Mouse (Mus musculus) neural tube, embryonic 15.5 days (tissue): ENCODE data around the gene Slc38a11. TPM values are rescaled to one million over a fixed set of nuclear protein-coding genes. Genes with fewer than 3 reads are reported as not detected.

Source experiments
- ATAC-seq: fragments of 200-750 bp; cut with Nextera tagmentation; 2 replicates; pipeline ENCODE4 v1.8.0; 2017; ENCODE audit warnings: mild to moderate bottlenecking, moderate TSS enrichment, moderate library complexity; ENCODE audit not compliant: low FRiP score
- H3K27ac ChIP-seq: fragments of 300-500 bp; sonication (generic); replicated peaks from 2 replicates; pipeline ENCODE4 v1.5.1; 2015; ENCODE audit warnings: mild to moderate bottlenecking, inconsistent platforms
- H3K27me3 ChIP-seq: fragments of 300-500 bp; sonication (generic); replicated peaks from 2 replicates; pipeline ENCODE4 v1.6.1; 2015; ENCODE audit warnings: inconsistent platforms
- H3K36me3 ChIP-seq: fragments of 300-500 bp; sonication (generic); 2 replicates; pipeline ENCODE4 v1.6.1; 2015; ENCODE audit warnings: inconsistent platforms
- H3K4me1 ChIP-seq: fragments of 300-500 bp; sonication (generic); 2 replicates; pipeline ENCODE4 v1.6.1; 2015; ENCODE audit warnings: inconsistent platforms
- H3K4me2 ChIP-seq: fragments of 300-500 bp; sonication (generic); 2 replicates; pipeline ENCODE4 v1.6.1; 2015; ENCODE audit warnings: inconsistent platforms, mild to moderate bottlenecking, moderate library complexity
- H3K4me3 ChIP-seq: fragments of 300-500 bp; sonication (generic); replicated peaks from 2 replicates; pipeline ENCODE4 v1.5.1; 2015; ENCODE audit warnings: mild to moderate bottlenecking, inconsistent platforms
- H3K9ac ChIP-seq: fragments of 300-500 bp; sonication (generic); replicated peaks from 2 replicates; pipeline ENCODE4 v1.6.1; 2015; ENCODE audit warnings: mild to moderate bottlenecking, inconsistent platforms
- H3K9me3 ChIP-seq: fragments of 300-500 bp; sonication (generic); replicated peaks from 2 replicates; pipeline ENCODE4 v1.6.1; 2016; ENCODE audit warnings: inconsistent platforms
- WGBS: fragments of 180-500 bp; shearing (Covaris S2); methylation state at CpG from one replicate; pipeline ENCODE4 v1.1.7; 2015; ENCODE audit warnings: mixed read lengths; 5-methylcytosine and 5-hydroxymethylcytosine counted together
- polyA plus RNA-seq: library from polyadenylated mRNA; unstranded; fragments of >200 nt; fragmentation: Nextera tagmentation; extraction: Ambion mirVana; gene quantifications from 2 replicates; pipeline ENCODE4 v1.2.1, GENCODE M21; 2015

The Slc38a11 gene
- polyA plus RNA-seq, 1 experiment from 2014 or later, result 1.1 TPM

DNA sequence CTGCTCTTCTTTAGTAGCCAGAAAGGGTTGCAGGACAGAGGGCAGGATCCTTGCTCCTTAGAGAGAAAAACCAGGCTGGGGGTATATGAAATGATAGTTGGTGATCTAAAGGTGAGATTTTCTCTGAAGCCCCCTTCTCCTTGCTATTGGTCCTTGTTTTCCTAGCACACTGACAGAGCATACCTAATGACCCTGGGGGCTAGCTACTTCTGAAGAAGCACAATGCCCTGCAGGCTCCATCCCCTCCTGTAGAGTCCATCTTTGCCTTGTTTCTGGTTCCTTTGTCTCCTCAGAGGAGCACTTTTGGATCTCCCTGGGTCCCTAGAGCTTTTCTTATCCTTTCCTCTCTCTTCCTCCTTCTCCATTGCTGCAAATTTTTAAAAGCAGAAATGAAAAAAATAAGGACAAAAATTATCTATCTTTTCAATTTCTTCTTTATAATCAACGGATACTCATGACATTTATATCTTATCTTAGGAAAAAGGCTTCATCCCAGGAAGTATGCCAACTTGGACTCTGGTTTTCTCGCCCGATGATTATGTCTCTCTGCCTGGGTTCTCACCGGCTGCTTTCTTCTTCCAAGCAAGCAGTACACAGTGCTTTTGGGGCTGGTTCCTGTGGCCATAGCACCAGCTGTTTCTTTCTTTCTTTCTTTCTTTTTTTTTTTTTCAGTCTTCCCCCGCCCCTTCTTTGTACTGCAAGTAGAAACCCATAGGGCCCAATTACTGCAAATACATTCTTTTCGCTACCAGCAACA, 41.7 kb downstream of the Slc38a11 start:
- H3K4me1 ChIP-seq, result no peaks in the 10 kb centered on the region
- no peak for ATAC-seq
- no peak overlapping the region for H3K9ac ChIP-seq
- H3K9me3 ChIP-seq, result no peaks in the 10 kb centered on the region
- H3K4me2 ChIP-seq, result no peak overlapping the region
- H3K27me3 ChIP-seq, result no peaks in the 10 kb centered on the region
- WGBS, result 75% methylated on average over 6 of the region's 6 CpGs
- H3K4me3 ChIP-seq, result no peak overlapping the region
- H3K27ac ChIP-seq, result no peak overlapping the region
- no peaks in the 10 kb centered on the region for H3K36me3 ChIP-seq

GRCm38 (mm10) chr2:65320975-65321374, 42.9 kb downstream of the Slc38a11 start:
- Histone ChIP-seq H3K4me3 (no peak overlapping the region), H3K27me3 (no peaks in the 10 kb centered on the region), H3K4me2 (no peak overlapping the region), H3K9me3 (no peaks in the 10 kb centered on the region), H3K4me1 (no peaks in the 10 kb centered on the region), H3K36me3 (no peaks in the 10 kb centered on the region), H3K9ac (no peak overlapping the region), H3K27ac (no peak overlapping the region)
- ATAC-seq, result no peak
- WGBS, result 57% methylated on average over 2 of the region's 2 CpGs

GRCm38 (mm10) chr2:65316721-65317120, 47.1 kb downstream of the Slc38a11 start:
- Histone ChIP-seq H3K27ac (no peak overlapping the region), H3K9ac (no peak overlapping the region), H3K4me2 (no peak overlapping the region), H3K27me3 (no peaks in the 10 kb centered on the region), H3K4me3 (no peak overlapping the region), H3K4me1 (no peaks in the 10 kb centered on the region), H3K9me3 (no peaks in the 10 kb centered on the region), H3K36me3 (no peaks in the 10 kb centered on the region)
- WGBS, result 94% methylated on average over 12 of the region's 12 CpGs
- no peak for ATAC-seq

DNA sequence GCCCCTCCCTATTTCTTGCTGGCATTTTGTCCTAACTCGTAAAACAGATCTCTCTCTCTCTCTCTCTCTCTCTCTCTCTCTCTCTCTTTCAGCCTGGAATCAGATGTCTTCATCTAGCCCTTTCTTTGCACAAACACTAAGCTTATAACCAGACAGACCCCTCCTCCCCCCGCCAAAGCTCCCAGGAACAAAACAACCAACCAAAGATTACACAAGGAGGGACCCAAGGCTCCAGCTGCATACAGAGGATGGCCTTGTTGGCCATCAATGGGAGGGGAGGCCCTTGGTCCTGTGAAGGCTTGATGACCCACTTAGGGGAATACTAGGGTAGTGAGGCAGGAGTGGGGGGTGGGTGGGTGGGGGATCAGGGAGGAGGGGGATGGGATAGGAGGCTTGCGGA, 52.6 kb downstream of the Slc38a11 start:
- no peaks in the 10 kb centered on the region for H3K27me3 ChIP-seq
- no peaks in the 10 kb centered on the region for H3K9me3 ChIP-seq
- WGBS, result 69% methylated on average over 3 of the region's 3 CpGs
- no peaks in the 10 kb centered on the region for H3K36me3 ChIP-seq
- ATAC-seq, result no peak
- H3K27ac ChIP-seq, result no peak overlapping the region
- H3K9ac ChIP-seq, result no peak overlapping the region
- H3K4me2 ChIP-seq, result no peak overlapping the region
- no peaks in the 10 kb centered on the region for H3K4me1 ChIP-seq
- H3K4me3 ChIP-seq, result no peak overlapping the region

GRCm38 (mm10) chr2:65296541-65296940, 67.3 kb downstream of the Slc38a11 start:
- H3K27me3 ChIP-seq, result no peaks in the 10 kb centered on the region
- ATAC-seq, result no peak

GRCm38 (mm10) chr2:65294092-65294491, 69.7 kb downstream of the Slc38a11 start:
- Histone ChIP-seq H3K4me1 (no peaks in the 10 kb centered on the region), H3K4me2 (no peak overlapping the region), H3K9me3 (no peaks in the 10 kb centered on the region), H3K27me3 (no peaks in the 10 kb centered on the region), H3K27ac (no peak overlapping the region), H3K36me3 (no peaks in the 10 kb centered on the region), H3K9ac (no peak overlapping the region), H3K4me3 (no peak overlapping the region)
- WGBS, result 68% methylated on average over 8 of the region's 8 CpGs
- ATAC-seq, result no peak

More at GRCm38 (mm10) chr2:65296541-65296940, 67.3 kb downstream of the Slc38a11 start:
- Histone ChIP-seq H3K4me2 (no peak overlapping the region), H3K27ac (no peak overlapping the region), H3K9me3 (no peaks in the 10 kb centered on the region), H3K4me3 (no peak overlapping the region), H3K4me1 (no peaks in the 10 kb centered on the region), H3K36me3 (no peaks in the 10 kb centered on the region), H3K9ac (no peak overlapping the region)
- WGBS, result 55% methylated on average over 2 of the region's 2 CpGs

DNA sequence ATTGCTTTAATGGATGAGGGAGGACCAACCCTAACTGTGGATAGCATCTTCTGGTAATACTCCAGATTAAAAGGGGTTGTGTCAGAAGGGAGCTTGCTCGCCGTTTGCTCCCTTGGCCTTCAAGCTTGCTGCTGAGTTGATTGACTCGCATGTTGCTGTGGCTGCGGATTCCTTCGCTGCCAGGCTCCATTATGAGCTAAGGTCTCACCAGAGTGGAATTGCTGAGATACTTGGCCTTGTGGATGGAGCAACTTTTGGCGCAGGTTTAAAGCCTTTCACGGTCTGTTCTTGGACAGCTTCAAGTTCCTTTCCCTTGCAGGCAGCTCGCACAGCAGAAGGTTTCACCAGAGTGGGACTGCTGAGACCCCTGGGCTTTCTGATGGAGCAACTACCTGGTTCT, 70.4 kb downstream of the Slc38a11 start:
- no peak overlapping the region for H3K4me2 ChIP-seq
- H3K9me3 ChIP-seq, result no peaks in the 10 kb centered on the region
- H3K4me3 ChIP-seq, result no peak overlapping the region
- no peaks in the 10 kb centered on the region for H3K4me1 ChIP-seq
- WGBS, result 90% methylated on average over 8 of the region's 8 CpGs
- ATAC-seq, result no peak
- H3K36me3 ChIP-seq, result no peaks in the 10 kb centered on the region
- no peak overlapping the region for H3K9ac ChIP-seq
- H3K27ac ChIP-seq, result no peak overlapping the region
- no peaks in the 10 kb centered on the region for H3K27me3 ChIP-seq

DNA sequence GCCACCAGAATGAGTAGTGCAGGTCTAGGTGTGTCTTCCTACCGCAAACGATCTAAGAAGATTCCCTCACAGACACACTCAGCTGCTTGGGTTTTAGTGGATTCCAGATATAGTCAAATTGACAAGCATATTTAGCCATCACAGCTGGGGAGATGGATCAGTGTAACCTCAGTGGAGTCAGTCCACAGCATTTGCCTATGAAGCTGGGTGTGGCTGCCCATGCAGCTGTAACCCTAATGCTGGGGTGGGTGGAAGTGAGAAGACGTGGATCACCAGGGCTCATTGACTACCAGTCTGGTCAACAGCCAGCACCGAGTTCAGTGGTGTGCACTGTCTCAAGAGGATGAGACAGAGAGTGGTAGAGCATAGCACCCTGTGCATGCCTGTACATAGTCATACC, 74.1 kb downstream of the Slc38a11 start:
- no peaks in the 10 kb centered on the region for H3K27me3 ChIP-seq
- H3K9ac ChIP-seq, result no peak overlapping the region
- no peak overlapping the region for H3K27ac ChIP-seq
- 88% methylated on average over 4 of the region's 4 CpGs for WGBS
- no peak overlapping the region for H3K4me2 ChIP-seq
- no peaks in the 10 kb centered on the region for H3K4me1 ChIP-seq
- H3K36me3 ChIP-seq, result no peaks in the 10 kb centered on the region
- H3K9me3 ChIP-seq, result no peaks in the 10 kb centered on the region
- no peak for ATAC-seq
- no peak overlapping the region for H3K4me3 ChIP-seq

- no peaks in the 10 kb centered on the region for H3K27me3 ChIP-seq
- no peak overlapping the region for H3K4me3 ChIP-seq
- H3K9ac ChIP-seq, result no peak overlapping the region
- H3K4me1 ChIP-seq, result no peaks in the 10 kb centered on the region
- no peak overlapping the region for H3K27ac ChIP-seq
- ATAC-seq, result no peak
- no peaks in the 10 kb centered on the region for H3K36me3 ChIP-seq
- H3K9me3 ChIP-seq, result no peaks in the 10 kb centered on the region
- H3K4me2 ChIP-seq, result no peak overlapping the region
- WGBS, result 93% methylated on average over 1 of the region's 1 CpGs
Measured at GRCm38 (mm10) chr2:65288696-65289095, 75.1 kb downstream of the Slc38a11 start.

- no peaks in the 10 kb centered on the region for H3K4me1 ChIP-seq
- no peaks in the 10 kb centered on the region for H3K27me3 ChIP-seq
- no peaks in the 10 kb centered on the region for H3K36me3 ChIP-seq
- ATAC-seq, result no peak
- H3K9ac ChIP-seq, result no peak overlapping the region
- no peak overlapping the region for H3K27ac ChIP-seq
- WGBS, result 33% methylated on average over 3 of the region's 3 CpGs
- H3K4me3 ChIP-seq, result no peak overlapping the region
- H3K9me3 ChIP-seq, result no peaks in the 10 kb centered on the region
- no peak overlapping the region for H3K4me2 ChIP-seq
Measured at GRCm38 (mm10) chr2:65285380-65285779, 78.5 kb downstream of the Slc38a11 start.

DNA sequence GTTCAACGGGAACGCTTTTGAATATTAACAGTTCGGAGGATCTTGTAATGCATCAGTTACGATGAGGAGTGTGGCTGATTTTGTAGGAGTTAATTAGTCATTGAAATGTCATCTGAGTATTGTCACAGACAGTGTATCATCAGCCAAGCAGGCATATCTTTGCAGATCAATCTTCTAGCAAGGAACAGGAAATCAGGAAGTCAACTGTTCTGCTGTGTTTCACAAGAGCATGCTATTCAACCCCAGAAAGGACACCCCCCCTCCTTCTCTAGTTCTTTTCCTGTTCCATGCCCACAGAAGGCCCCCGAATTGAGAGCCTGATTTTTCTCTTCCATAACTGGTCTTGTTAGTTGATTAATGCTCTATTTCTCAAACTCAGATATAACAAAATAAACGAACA, 80.9 kb downstream of the Slc38a11 start:
- WGBS, result 82% methylated on average over 6 of the region's 6 CpGs
- 0 out of 2 replicates have a peak, but pooled peaks cover 2% of the 10 kb centered on the region for H3K4me1 ChIP-seq
- H3K9ac ChIP-seq, result no peak overlapping the region
- no peak overlapping the region for H3K4me2 ChIP-seq
- H3K36me3 ChIP-seq, result no peaks in the 10 kb centered on the region
- no peak overlapping the region for H3K27ac ChIP-seq
- no peak for ATAC-seq
- no peaks in the 10 kb centered on the region for H3K27me3 ChIP-seq
- H3K4me3 ChIP-seq, result no peak overlapping the region
- H3K9me3 ChIP-seq, result no peaks in the 10 kb centered on the region

- Histone ChIP-seq H3K4me2 (no peak overlapping the region), H3K4me3 (no peak overlapping the region), H3K4me1 (0 out of 2 replicates have a peak, but pooled peaks cover 2% of the 10 kb centered on the region), H3K27me3 (no peaks in the 10 kb centered on the region), H3K27ac (no peak overlapping the region), H3K9me3 (no peaks in the 10 kb centered on the region), H3K9ac (no peak overlapping the region), H3K36me3 (no peaks in the 10 kb centered on the region)
- no peak for ATAC-seq
- WGBS, result 21% methylated on average over 4 of the region's 4 CpGs
Measured at GRCm38 (mm10) chr2:65279029-65279690, 84.7 kb downstream of the Slc38a11 start.
